Mouse (Mus musculus) cortical plate, adult 2 months (tissue): ENCODE measurements around the gene Spdef. TPM values are rescaled to one million over a fixed set of nuclear protein-coding genes. Genes with fewer than 3 reads are reported as not detected.

Experiments
- H3K27ac ChIP-seq: fragments of 200-500 bp; 2 replicates; pipeline ENCODE4 v1.5.1; 2012; ENCODE audit warnings: low read length, control low read depth, inconsistent platforms; ENCODE audit not compliant: insufficient read depth
- H3K4me1 ChIP-seq: fragments of 200-500 bp; 2 replicates; pipeline ENCODE4 v1.6.1; 2011; ENCODE audit warnings: low read length; ENCODE audit not compliant: control insufficient read depth, insufficient read depth
- H3K4me3 ChIP-seq: fragments of 200-500 bp; 2 replicates; pipeline ENCODE4 v1.5.1; 2011; ENCODE audit warnings: mild to moderate bottlenecking, low read length, control low read depth; ENCODE audit not compliant: insufficient read depth
- CTCF ChIP-seq: fragments of 200-500 bp; IDR thresholded peaks from 2 replicates; pipeline ENCODE4 v1.5.1; 2011; ENCODE audit warnings: mild to moderate bottlenecking, control low read depth, low read length; ENCODE audit not compliant: insufficient read depth; ENCODE audit errors: extremely low read depth
- POLR2A ChIP-seq: fragments of 200-500 bp; IDR thresholded peaks from 2 replicates; pipeline ENCODE4 v1.6.1; 2011; ENCODE audit warnings: mild to moderate bottlenecking, low read length, control low read depth; ENCODE audit not compliant: insufficient read depth; ENCODE audit errors: extremely low read depth
- polyA plus RNA-seq: library from polyadenylated mRNA; depleted of rRNA; stranded (reverse); fragments of >200 nt; gene quantifications from 2 replicates; pipeline ENCODE4 v1.2.3, GENCODE M21; 2012; rRNA removed

Spdef gene
- 0.61 and 0.91 TPM in 2 replicates for polyA plus RNA-seq

DNA sequence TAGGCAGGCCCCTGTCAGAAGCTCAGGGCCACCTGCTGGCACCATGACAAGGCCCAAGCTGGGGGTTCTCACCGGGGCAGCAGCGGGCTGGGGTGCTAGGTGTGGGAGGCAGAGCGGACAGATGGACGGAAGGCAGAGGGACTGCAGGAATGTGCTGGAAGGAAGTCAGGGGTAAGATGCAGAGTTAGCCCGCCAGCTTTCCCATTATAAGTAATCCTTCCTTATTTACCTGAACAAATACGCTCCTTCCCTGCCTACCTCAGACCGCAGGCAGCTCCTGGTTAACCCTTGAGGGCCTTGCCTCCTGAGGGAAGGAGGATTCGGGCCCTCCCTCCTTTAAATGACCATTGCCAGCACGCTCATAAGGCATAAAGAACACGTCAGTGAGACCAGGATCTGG lies at the start of gene Spdef:
Gene Spdef (minus strand): TSS at position 186 of the 400 bp plus-strand sequence.
- Histone ChIP-seq H3K27ac (no peak within 1 kb of the TSS), H3K4me3 (no peak within 1 kb of the TSS)
- TF ChIP-seq CTCF, result no peak
- TF ChIP-seq POLR2A, result no peak

DNA sequence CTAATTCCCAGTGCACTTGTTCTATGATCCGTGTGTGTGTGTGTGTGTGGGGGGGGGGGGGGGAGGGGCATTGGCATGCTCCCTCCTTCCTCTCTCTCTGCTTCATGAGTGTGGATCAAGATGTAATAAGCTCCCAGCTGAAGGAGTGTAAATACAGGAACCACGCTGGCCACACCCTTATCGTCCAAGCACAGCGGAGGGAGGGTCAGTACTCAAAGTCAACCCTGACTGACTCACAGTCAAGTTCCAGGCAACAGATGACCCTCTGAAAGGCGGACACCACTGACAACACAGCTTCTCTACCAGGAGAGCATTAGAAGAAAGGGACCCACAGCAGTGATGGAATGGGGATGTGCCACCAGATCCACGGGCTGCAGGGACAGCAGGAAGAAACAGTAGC lies 49.1 kb upstream of the Spdef start:
- Histone ChIP-seq H3K4me1 (peaks cover 3% of the 10 kb centered on the region; the same call in 1 of the 2 replicates), H3K27ac (no peak overlapping the region), H3K4me3 (no peak overlapping the region)
- TF ChIP-seq CTCF (no peak), POLR2A (no peak)

More for the DNA sequence above, at the start of gene Spdef:
- H3K4me1 ChIP-seq, result no peaks in the 10 kb centered on the region

DNA sequence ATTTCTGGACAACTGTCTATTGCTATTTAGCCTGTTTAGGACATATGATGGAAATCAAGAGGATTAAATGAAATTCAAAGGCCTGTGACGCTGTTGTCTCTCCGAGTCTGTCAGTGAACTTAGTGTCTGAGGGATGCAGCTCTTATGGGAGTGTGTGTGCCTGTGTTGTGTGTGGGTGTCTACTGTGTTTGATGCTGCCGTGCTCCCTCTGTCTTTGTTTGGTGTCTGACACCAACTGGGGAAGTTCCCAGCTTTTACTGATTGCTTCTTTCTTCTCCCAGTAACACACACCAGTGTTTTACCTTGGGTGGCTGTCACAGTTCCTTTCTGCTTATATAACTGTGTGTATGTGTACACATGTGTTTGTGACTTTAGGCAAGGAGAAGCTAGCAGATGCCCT lies 45.4 kb upstream of the Spdef start:
- no peak overlapping the region for H3K27ac ChIP-seq
- no peak for TF ChIP-seq CTCF
- TF ChIP-seq POLR2A, result no peak
- H3K4me1 ChIP-seq, result 0 out of 2 replicates have a peak, but pooled peaks cover 1% of the 10 kb centered on the region
- no peak overlapping the region for H3K4me3 ChIP-seq

DNA sequence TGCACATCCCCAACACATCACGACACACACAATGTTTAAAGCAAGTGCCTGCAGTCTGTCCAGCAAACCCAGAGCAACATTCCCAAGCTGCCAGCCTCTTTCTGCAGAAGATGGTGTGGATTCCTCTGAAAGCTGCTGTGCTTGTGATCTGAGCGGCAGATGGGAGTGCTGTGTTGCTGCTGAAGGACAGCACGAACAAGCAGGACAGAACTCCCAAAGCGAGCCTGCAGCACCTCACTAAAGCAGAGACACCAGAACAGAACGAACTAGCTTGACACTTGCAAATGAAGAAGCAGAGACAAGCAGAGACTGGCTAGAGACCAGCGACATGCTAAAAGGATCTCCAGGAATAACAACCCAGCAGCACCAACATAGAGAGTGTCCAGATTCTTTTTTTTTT lies 42.9 kb upstream of the Spdef start:
- no peak for TF ChIP-seq POLR2A
- no peak for TF ChIP-seq CTCF
- Histone ChIP-seq H3K27ac (no peak overlapping the region), H3K4me3 (no peak overlapping the region), H3K4me1 (peaks cover 5% of the 10 kb centered on the region)

DNA sequence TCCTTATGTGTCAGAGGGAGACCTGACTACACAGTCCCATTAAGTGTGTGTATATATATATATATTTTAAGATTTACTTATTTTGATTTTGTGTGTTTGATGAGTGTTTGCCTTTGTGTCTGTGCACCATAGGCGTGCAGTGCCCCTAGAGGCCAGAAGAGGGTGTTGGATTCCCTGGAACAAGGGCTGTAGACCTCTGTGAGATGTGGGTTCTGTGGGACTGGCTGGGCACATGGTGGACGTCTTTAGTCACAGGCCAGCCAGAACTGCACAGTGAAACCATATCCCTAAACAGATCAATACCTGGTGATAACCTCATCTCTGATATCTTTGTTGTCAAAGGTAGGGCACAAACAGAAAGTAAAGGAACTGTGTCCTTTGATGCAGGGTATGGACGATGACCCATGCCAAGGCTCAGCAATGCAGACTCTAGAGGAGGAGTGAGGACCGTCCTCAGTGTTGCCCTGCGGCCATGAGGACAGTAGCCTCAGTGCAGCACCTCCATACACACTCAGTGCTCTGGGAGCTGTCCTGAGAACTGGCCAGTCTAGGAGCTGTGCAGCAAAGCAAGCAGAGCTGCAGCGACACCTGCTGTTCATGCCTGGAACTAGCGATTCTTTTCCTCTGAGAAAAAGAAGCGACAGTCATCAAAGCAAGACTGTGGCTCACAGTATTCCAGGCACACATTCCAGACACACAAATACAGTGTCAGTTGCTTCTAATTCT lies 40.2 kb upstream of the Spdef start:
- H3K4me1 ChIP-seq, result peaks cover 5% of the 10 kb centered on the region
- H3K4me3 ChIP-seq, result no peak overlapping the region
- H3K27ac ChIP-seq, result no peak overlapping the region
- TF ChIP-seq POLR2A, result no peak
- TF ChIP-seq CTCF, result peak; percentile 97

DNA sequence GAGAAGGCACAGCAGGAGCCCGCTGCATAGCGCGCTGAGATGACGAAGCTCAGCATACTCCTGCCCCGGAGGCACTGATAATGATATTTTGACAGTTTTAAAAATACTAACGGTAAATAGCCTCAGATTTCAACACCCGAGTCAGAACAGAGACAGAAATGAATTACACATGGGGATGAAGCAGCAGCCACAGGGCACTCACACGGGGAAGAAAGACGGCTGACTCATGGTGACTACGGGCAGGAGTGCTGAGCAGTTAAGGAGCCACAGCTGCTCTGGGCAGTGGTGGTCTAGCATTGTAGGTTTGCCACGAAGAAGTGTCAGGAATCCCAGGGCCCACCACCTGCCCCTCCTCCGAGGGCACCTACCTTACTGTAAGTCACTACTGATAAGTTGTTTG lies 38.8 kb upstream of the Spdef start:
- no peak overlapping the region for H3K4me3 ChIP-seq
- TF ChIP-seq POLR2A, result no peak
- no peak for TF ChIP-seq CTCF
- H3K27ac ChIP-seq, result no peak overlapping the region
- peaks cover 8% of the 10 kb centered on the region for H3K4me1 ChIP-seq

DNA sequence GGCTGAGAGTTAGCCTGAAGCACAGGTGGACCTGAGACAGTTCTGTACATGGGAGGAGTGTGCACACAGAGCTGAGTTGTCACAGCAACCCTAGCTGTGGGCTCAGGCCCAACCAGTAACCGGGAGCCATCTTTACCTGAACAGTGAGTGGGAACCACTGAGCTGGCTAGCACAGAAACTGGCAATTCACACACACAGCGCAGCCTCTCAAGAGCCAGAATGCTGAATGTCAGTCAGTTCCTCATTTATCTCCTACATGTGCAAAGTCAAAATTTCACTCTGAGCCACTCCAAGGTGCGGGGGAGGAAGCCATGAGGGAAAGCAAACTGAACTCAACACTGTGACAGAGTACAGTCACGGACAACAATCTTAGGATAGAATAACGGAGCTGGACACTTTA lies 38.4 kb upstream of the Spdef start:
- 0 out of 2 replicates have a peak overlapping the region, but pooled peaks have one; percentile 2 for H3K27ac ChIP-seq
- TF ChIP-seq CTCF (no peak), POLR2A (no peak)

DNA sequence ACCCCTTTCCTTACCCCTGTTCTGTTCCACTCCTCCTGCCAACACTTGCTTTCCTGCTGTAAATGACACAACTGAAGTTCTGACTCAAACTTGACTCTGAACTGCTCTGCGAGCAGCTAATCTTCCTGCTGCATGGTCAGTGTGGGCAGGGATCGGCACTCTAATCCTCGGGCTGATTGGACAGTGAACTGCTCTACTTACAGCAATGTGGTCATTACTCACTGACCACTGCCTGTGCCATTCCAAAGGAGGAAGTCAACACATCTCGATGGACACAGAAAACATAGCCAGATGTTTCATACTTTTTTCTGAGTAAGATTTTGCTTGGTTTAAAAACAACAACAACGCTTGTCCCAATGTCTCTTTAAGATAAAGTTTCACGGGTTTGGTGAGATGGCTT lies 36.3 kb upstream of the Spdef start:
- Histone ChIP-seq H3K4me3 (no peak overlapping the region), H3K4me1 (peaks cover 12% of the 10 kb centered on the region), H3K27ac (no peak overlapping the region)
- TF ChIP-seq CTCF (no peak), POLR2A (no peak)

More for the DNA sequence above, 38.4 kb upstream of the Spdef start:
- Histone ChIP-seq H3K4me1 (peaks cover 8% of the 10 kb centered on the region), H3K4me3 (no peak overlapping the region)

DNA sequence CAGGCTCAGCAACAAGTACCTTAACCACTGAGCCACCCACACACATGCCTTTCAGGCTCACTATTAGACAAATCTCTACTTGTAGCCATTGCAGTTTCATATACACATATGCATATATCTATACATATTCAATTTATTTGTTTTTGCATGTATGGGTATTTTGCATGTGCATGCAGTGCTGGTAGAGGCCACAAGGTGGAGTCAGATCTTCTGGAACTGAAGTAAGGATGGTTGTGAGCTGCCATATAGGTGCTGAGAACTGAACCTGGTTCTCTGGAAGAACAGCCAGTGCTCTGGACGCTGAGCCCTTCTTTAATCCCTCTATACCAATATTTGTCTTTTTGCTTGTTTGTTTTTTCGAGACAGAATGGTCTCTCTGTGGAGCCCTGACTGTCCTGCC lies 35.7 kb upstream of the Spdef start:
- H3K27ac ChIP-seq, result no peak overlapping the region
- peaks cover 12% of the 10 kb centered on the region for H3K4me1 ChIP-seq
- TF ChIP-seq CTCF, result no peak
- no peak for TF ChIP-seq POLR2A
- H3K4me3 ChIP-seq, result no peak overlapping the region

DNA sequence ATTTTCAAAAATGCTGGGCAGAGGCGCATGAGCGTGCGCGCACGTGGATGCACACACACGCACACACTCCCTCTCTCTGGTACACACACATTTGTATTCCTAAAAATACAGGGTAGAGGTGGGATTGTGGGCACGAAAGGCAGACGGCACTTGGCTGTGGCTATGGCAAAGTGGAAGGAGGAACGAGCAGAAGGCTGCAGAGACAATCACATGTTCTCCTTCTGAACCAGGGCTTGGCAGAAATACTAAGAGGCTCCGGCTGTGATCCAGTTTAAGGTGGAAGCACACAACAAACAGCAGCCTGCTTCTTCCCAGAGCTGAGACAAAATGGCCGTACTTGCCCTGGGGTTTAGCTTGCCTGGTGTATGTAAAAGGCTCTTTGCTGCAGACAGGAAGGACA lies 34.1 kb upstream of the Spdef start:
- Histone ChIP-seq H3K4me1 (peaks cover 12% of the 10 kb centered on the region), H3K27ac (0 out of 2 replicates have a peak overlapping the region, but pooled peaks have one; percentile 20), H3K4me3 (no peak overlapping the region)
- no peak for TF ChIP-seq CTCF
- TF ChIP-seq POLR2A, result no peak
